Mouse (Mus musculus) heart, postnatal 0 days (tissue): ENCODE results near the gene Ip6k3. TPM values are rescaled to one million over a fixed set of nuclear protein-coding genes. Genes with fewer than 3 reads are reported as not detected.

ENCODE experiments used
- ATAC-seq: fragments of 200-750 bp; cut with Nextera tagmentation; 2 replicates; pipeline ENCODE4 v1.8.0; 2017; ENCODE audit warnings: low read depth, moderate number of reproducible peaks, moderate library complexity; ENCODE audit not compliant: insufficient read depth
- DNase-seq: peaks from one replicate; pipeline ENCODE4 v3.0.0-alpha.2; 2016; ENCODE audit warnings: low spot score
- H3K27ac ChIP-seq: fragments of 300-500 bp; sonication (generic); 2 replicates; pipeline ENCODE4 v1.5.1; 2014; ENCODE audit warnings: low read depth, mild to moderate bottlenecking
- H3K27me3 ChIP-seq: fragments of 300-500 bp; sonication (generic); 2 replicates; pipeline ENCODE4 v1.6.1; 2014; ENCODE audit warnings: low read length, mixed read lengths; ENCODE audit not compliant: control insufficient read depth, insufficient read depth
- H3K36me3 ChIP-seq: fragments of 300-500 bp; sonication (generic); replicated peaks from 2 replicates; pipeline ENCODE4 v1.6.1; 2014; ENCODE audit warnings: low read length, mixed read lengths; ENCODE audit not compliant: control insufficient read depth, insufficient read depth
- H3K4me1 ChIP-seq: fragments of 300-500 bp; sonication (generic); 2 replicates; pipeline ENCODE4 v1.6.1; 2014; ENCODE audit warnings: antibody characterized with exemption; ENCODE audit not compliant: control insufficient read depth, insufficient read depth
- H3K4me2 ChIP-seq: fragments of 300-500 bp; sonication (generic); 2 replicates; pipeline ENCODE4 v1.6.1; 2014; ENCODE audit warnings: low read depth, mild to moderate bottlenecking, low read length, moderate library complexity
- H3K4me3 ChIP-seq: fragments of 300-500 bp; sonication (generic); 2 replicates; pipeline ENCODE4 v1.5.1; 2014; ENCODE audit warnings: low read depth, low read length
- H3K9ac ChIP-seq: fragments of 300-500 bp; sonication (generic); replicated peaks from 2 replicates; pipeline ENCODE4 v1.6.1; 2014; ENCODE audit warnings: low read depth, low read length, mixed read lengths
- H3K9me3 ChIP-seq: fragments of 300-500 bp; sonication (generic); replicated peaks from 2 replicates; pipeline ENCODE4 v1.6.1; 2016; ENCODE audit warnings: low read length; ENCODE audit not compliant: control insufficient read depth
- CTCF ChIP-seq: IDR thresholded peaks from 2 replicates; pipeline ENCODE4 v1.5.1; 2016; ENCODE audit warnings: antibody characterized with exemption, control low read depth, low read depth
- EP300 ChIP-seq: IDR thresholded peaks from 2 replicates; pipeline ENCODE4 v1.6.1; 2016; ENCODE audit warnings: antibody characterized with exemption, low read depth
- whole genome bisulfite sequencing: fragments of 180-500 bp; shearing (Covaris S2); extraction: QIAGEN DNeasy Blood & Tissue Kit; methylation state at CpG from one replicate; pipeline ENCODE4 v1.1.7; 2014; 5-methylcytosine and 5-hydroxymethylcytosine counted together
- polyA plus RNA-seq: library from polyadenylated mRNA; unstranded; fragments of >200 nt; fragmentation: Nextera tagmentation; extraction: Ambion mirVana; gene quantifications from 2 replicates; pipeline ENCODE4 v1.2.1, GENCODE M21; 2015
- total RNA-seq: library from RNA; depleted of rRNA; stranded (reverse); fragments of >200 nt; gene quantifications from 2 replicates; pipeline ENCODE4 v1.2.3, GENCODE M21; 2014; ENCODE audit warnings: low replicate concordance; rRNA removed

Ip6k3 gene
- total and polyA plus RNA-seq, 2 experiments from 2014 or later = 3.7 to 6.1 TPM

DNA sequence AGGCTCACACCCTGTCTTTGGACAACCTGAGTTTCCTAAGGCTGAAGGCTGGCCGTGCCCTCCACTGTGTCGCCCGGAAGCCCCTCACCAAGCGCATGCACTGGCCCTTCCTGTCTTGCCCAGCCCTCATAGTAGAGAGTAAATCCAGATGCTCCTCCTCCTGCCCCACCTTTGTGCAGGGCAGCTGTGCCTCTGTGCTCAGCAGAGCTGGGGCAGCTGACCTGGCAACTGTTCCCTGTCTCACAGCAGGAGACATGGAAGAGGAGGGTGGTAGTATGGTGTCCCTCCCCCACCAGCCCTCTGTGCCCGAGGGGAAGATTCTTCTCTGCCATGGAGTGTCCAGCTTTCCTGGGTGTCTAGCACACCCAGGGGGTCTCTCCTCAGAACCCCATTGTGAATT, 65.9 kb downstream of the Ip6k3 start:
- Histone ChIP-seq H3K4me1 (no peaks in the 10 kb centered on the region), H3K27me3 (no peaks in the 10 kb centered on the region), H3K4me2 (no peak overlapping the region), H3K27ac (no peak overlapping the region), H3K4me3 (no peak overlapping the region), H3K36me3 (no peaks in the 10 kb centered on the region), H3K9me3 (no peaks in the 10 kb centered on the region), H3K9ac (no peak overlapping the region)
- WGBS = 68% methylated on average over 5 of the region's 5 CpGs
- ATAC-seq (no peak), DNase-seq (no peak)
- TF ChIP-seq CTCF = no peak
- no peak for TF ChIP-seq EP300

GRCm38 (mm10) chr17:27095690-27096089, 71.9 kb downstream of the Ip6k3 start:
- Histone ChIP-seq H3K4me3 (no peak overlapping the region), H3K27ac (no peak overlapping the region), H3K27me3 (no peaks in the 10 kb centered on the region), H3K9me3 (no peaks in the 10 kb centered on the region), H3K4me2 (no peak overlapping the region), H3K4me1 (no peaks in the 10 kb centered on the region), H3K36me3 (no peaks in the 10 kb centered on the region; the same call in 1 of the 2 replicates), H3K9ac (no peak overlapping the region)
- no peak for DNase-seq
- peak; percentile 39; the same call in 1 of the 2 replicates for ATAC-seq
- WGBS = 46% methylated on average over 13 of the region's 13 CpGs
- no peak for TF ChIP-seq EP300
- peak; percentile 44 for TF ChIP-seq CTCF

Other genes with a start within 250 kb of the Ip6k3 start
- 13.7 and 16.3 TPM in 2 replicates for gene Phf1, start 234.7 kb downstream of the Ip6k3 start, total RNA-seq
- gene Phf1, start 234.7 kb downstream of the Ip6k3 start, polyA plus RNA-seq = 6.3 and 7.2 TPM in 2 replicates
- gene Cuta, start 228.2 kb downstream of the Ip6k3 start, total RNA-seq = 80.2 and 107 TPM in 2 replicates
- 180 and 193 TPM in 2 replicates for gene Cuta, start 228.2 kb downstream of the Ip6k3 start, polyA plus RNA-seq
- 4.3 and 6.6 TPM in 2 replicates for gene Syngap1, start 226.5 kb downstream of the Ip6k3 start, total RNA-seq
- gene Syngap1, start 226.5 kb downstream of the Ip6k3 start, polyA plus RNA-seq = 0.41 and 0.45 TPM in 2 replicates
- gene Zbtb9, start 194.6 kb downstream of the Ip6k3 start, total RNA-seq = 4.0 and 10.9 TPM in 2 replicates
- gene Zbtb9, start 194.6 kb downstream of the Ip6k3 start, polyA plus RNA-seq = 5.0 and 5.4 TPM in 2 replicates
- gene Bak1, start 138.8 kb downstream of the Ip6k3 start, total RNA-seq = 77.6 and 82.4 TPM in 2 replicates
- gene Bak1, start 138.8 kb downstream of the Ip6k3 start, polyA plus RNA-seq = 4.2 and 4.5 TPM in 2 replicates
- gene Itpr3, start 110.5 kb downstream of the Ip6k3 start, total RNA-seq = 6.9 and 7.0 TPM in 2 replicates
- gene Itpr3, start 110.5 kb downstream of the Ip6k3 start, polyA plus RNA-seq = 0.75 and 0.89 TPM in 2 replicates
- gene Uqcc2, start 33.9 kb downstream of the Ip6k3 start, total RNA-seq = 301 and 397 TPM in 2 replicates
- 419 and 436 TPM in 2 replicates for gene Uqcc2, start 33.9 kb downstream of the Ip6k3 start, polyA plus RNA-seq
- gene Lemd2, start 36.7 kb upstream of the Ip6k3 start, total RNA-seq = 40.2 and 45.4 TPM in 2 replicates
- gene Lemd2, start 36.7 kb upstream of the Ip6k3 start, polyA plus RNA-seq = 6.5 and 7.1 TPM in 2 replicates